Mouse (Mus musculus): ENCODE measurements around the gene Garem2. TPM values are rescaled to one million over a fixed set of nuclear protein-coding genes. Genes with fewer than 3 reads are reported as not detected.
A peak's percentile ranks its signal among the peaks of the same experiment; 100 is the strongest.

Garem2 gene
- total and polyA plus RNA-seq, 3 experiments, result 0.21 TPM; not detected in 2

DNA sequence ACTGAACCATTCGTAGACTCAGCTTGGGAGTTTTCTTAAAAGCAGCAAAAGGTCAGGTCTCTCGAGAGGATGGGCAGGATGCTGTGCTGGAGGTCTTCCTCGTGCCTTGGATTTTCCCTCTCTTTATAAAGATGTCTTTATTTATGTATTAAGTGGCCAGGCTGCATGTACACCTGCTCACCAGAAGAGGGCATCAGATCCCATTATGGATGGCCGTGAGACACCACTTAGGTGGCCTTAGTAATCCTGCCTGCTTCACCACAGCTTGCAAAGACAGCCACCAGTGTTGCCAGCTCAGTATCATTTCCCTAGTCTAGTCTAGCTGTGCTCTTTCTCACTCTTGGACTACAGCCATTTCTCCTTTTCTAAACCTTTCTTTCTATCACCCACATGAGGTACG is 20.6 kb downstream of the Garem2 start:
- H3K9ac ChIP-seq (ENCODE audit: insufficient read depth, low read depth), result no peak overlapping the region

DNA sequence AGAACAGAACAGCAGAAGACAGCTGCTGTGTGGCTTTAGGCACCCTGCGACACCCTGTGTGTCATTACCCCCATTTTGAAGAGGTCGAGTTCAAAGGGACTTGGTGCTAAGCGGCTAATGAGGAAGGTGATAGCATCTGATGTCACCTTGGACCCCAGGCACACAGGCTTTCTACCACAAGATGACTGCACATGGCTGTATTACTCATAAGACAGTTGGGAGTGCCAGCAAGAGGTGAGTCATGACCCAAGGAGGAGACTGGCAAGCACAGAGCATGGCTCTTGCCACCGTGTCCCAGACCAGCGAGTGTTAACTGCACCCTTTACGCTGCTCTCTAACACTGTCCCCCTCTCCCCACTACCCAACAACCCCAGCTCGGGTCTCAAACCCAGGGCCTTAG is 21.8 kb downstream of the Garem2 start:
- H3K4me3 ChIP-seq (replicated peaks in 1 of 3; ENCODE audit: low read depth in 2 of 3, low read length in 2 of 3, poor library complexity in 1 of 3), result no peak overlapping the region
- in situ Hi-C loops (cut with MboI; ENCODE audit: low pct_ligation_motif_present, low pct_unique_long_range_greater_than_20kb, low sequenced_read_pairs) (no loop called here), dilution Hi-C loops (cut with MboI; ENCODE audit: extremely low pct_ligation_motif_present, extremely low pct_unique_long_range_greater_than_20kb, low sequenced_read_pairs) (no loop called here)
- no peaks in the 10 kb centered on the region for H3K79me2 ChIP-seq (replicated peaks; ENCODE audit: control insufficient read depth, extremely low read depth, insufficient read depth, poor library complexity, severe bottlenecking)
- no peaks in the 10 kb centered on the region for H3K27me3 ChIP-seq (replicated peaks)
- peaks cover 70 to 92% of the 10 kb centered on the region in 2 experiments for H3K36me3 ChIP-seq (replicated peaks in 1 of 2; ENCODE audit: control insufficient read depth in 1 of 2, insufficient read depth in 1 of 2, low read length in 1 of 2)
- H3K27ac ChIP-seq (ENCODE audit: insufficient read depth, low read depth), result no peak overlapping the region
- no peak overlapping the region for H3K4me2 ChIP-seq (ENCODE audit: insufficient read depth, low read depth, poor library complexity, severe bottlenecking)
- H3K9me3 ChIP-seq (replicated peaks; ENCODE audit: low read length), result no peaks in the 10 kb centered on the region
- no peaks in the 10 kb centered on the region for H3K4me1 ChIP-seq (ENCODE audit: control insufficient read depth in 1 of 2, insufficient read depth in 2 of 2)
- TF ChIP-seq GABPA (IDR thresholded peaks at IDR 0.05; ENCODE audit: insufficient replicate concordance, low read depth, low read length), result no peak
- no peak for TF ChIP-seq MAFK (IDR thresholded peaks at IDR 0.05; ENCODE audit: insufficient replicate concordance, low read length)
- TF ChIP-seq USF2 (conservative IDR thresholded peaks at IDR 0.05; ENCODE audit: low read depth, low read length), result no peak
- TF ChIP-seq ZMIZ1 (IDR thresholded peaks at IDR 0.05; ENCODE audit: low read depth, low read length), result no peak
- no peak for TF ChIP-seq ZC3H11A (IDR thresholded peaks at IDR 0.05; ENCODE audit: low read depth, low read length)
- no peak for TF ChIP-seq JUN (IDR thresholded peaks at IDR 0.05; ENCODE audit: insufficient read depth, low read depth, low read length)
- no peak for TF ChIP-seq JUND (conservative IDR thresholded peaks at IDR 0.05; ENCODE audit: low read depth, low read length)
- TF ChIP-seq MEF2A (IDR thresholded peaks at IDR 0.05; ENCODE audit: borderline replicate concordance, low read depth, low read length), result no peak
- no peak for TF ChIP-seq BHLHE40 (IDR thresholded peaks at IDR 0.05; ENCODE audit: low read depth, low read length)
- no peak for TF ChIP-seq USF1 (IDR thresholded peaks at IDR 0.05; ENCODE audit: low read depth, low read length)
- TF ChIP-seq SIN3A (IDR thresholded peaks at IDR 0.05; ENCODE audit: low read length), result no peak
- TF ChIP-seq MXI1 (IDR thresholded peaks at IDR 0.05; ENCODE audit: low read depth, low read length), result no peak
- no peak for TF ChIP-seq KAT2A (IDR thresholded peaks at IDR 0.05; ENCODE audit: insufficient replicate concordance, low read length)
- DNase-seq (ENCODE audit: extremely low read depth), result no peak
- no peak overlapping the region for H3K9ac ChIP-seq (ENCODE audit: insufficient read depth, low read depth)

More for the DNA sequence above, 20.6 kb downstream of the Garem2 start:
- Histone ChIP-seq H3K27me3 (replicated peaks) (no peaks in the 10 kb centered on the region), H3K27ac (ENCODE audit: insufficient read depth, low read depth) (no peak overlapping the region), H3K4me3 (replicated peaks in 1 of 3; ENCODE audit: low read depth in 2 of 3, low read length in 2 of 3, poor library complexity in 1 of 3) (no peak overlapping the region), H3K4me2 (ENCODE audit: insufficient read depth, low read depth, poor library complexity, severe bottlenecking) (no peak overlapping the region), H3K79me2 (replicated peaks; ENCODE audit: control insufficient read depth, extremely low read depth, insufficient read depth, poor library complexity, severe bottlenecking) (no peaks in the 10 kb centered on the region), H3K9me3 (replicated peaks; ENCODE audit: low read length) (no peaks in the 10 kb centered on the region), H3K4me1 (ENCODE audit: control insufficient read depth in 1 of 2, insufficient read depth in 2 of 2) (no peaks in the 10 kb centered on the region), H3K36me3 (replicated peaks in 1 of 2; ENCODE audit: control insufficient read depth in 1 of 2, insufficient read depth in 1 of 2, low read length in 1 of 2) (peaks cover 76 to 97% of the 10 kb centered on the region in 2 experiments)
- TF ChIP-seq RAD21 (IDR thresholded peaks at IDR 0.05; ENCODE audit: low read depth, low read length) (peak; percentile 51), SMC3 (IDR thresholded peaks at IDR 0.05; ENCODE audit: low read depth, low read length) (peak; percentile 56), RCOR1 (conservative IDR thresholded peaks at IDR 0.05; ENCODE audit: low read depth, low read length) (no peak), TCF12 (IDR thresholded peaks at IDR 0.05; ENCODE audit: low read depth, low read length) (no peak), NELFE (IDR thresholded peaks at IDR 0.05; ENCODE audit: low read depth, low read length) (no peak), MAZ (IDR thresholded peaks at IDR 0.05; ENCODE audit: low read depth, low read length) (no peak), UBTF (IDR thresholded peaks at IDR 0.05; ENCODE audit: low read depth, low read length) (no peak), CTCF (conservative IDR thresholded peaks at IDR 0.05 in 1 of 2, IDR thresholded peaks at IDR 0.05 in 1 of 2; ENCODE audit: low read depth in 2 of 2, low read length in 2 of 2) (peak; percentile 65 to 75), MYC (IDR thresholded peaks at IDR 0.05; ENCODE audit: low read depth, low read length) (no peak)
- DNase-seq (ENCODE audit: extremely low read depth), result peak; percentile 48
- dilution Hi-C loops (cut with MboI; ENCODE audit: extremely low pct_ligation_motif_present, extremely low pct_unique_long_range_greater_than_20kb, low sequenced_read_pairs), result no loop called here
- in situ Hi-C loops (cut with MboI; ENCODE audit: low pct_ligation_motif_present, low pct_unique_long_range_greater_than_20kb, low sequenced_read_pairs), result no loop called here
